Mouse (Mus musculus): ENCODE measurements at regions not wholly inside any gene's neighbourhood (a gene's known extent, or its start where the extent isn't known, plus 50 kb on each side); places are given as distances from the start of the nearest gene placed in this dataset.

- no peak overlapping the region for H3K4me2 ChIP-seq (replicated peaks; ENCODE audit: low read depth, low read length)
- TF ChIP-seq EP300 (IDR thresholded peaks at IDR 0.05) (no peak), CTCF (IDR thresholded peaks at IDR 0.05) (peak; percentile 53)
- no peak overlapping the region for H3K4me3 ChIP-seq (ENCODE audit: low read depth, low read length)
- DNase-seq (ENCODE audit: low spot score) (peak; percentile 31), ATAC-seq (peak; percentile 43)
- no peak overlapping the region for H3K27ac ChIP-seq (ENCODE audit: low read length)
- no peaks in the 10 kb centered on the region for H3K9me3 ChIP-seq (ENCODE audit: low read length)
- H3K4me1 ChIP-seq (ENCODE audit: insufficient read depth, low read depth, low read length), result no peaks in the 10 kb centered on the region
- WGBS, result 30% methylated on average over 12 of the region's 12 CpGs
- no peak overlapping the region for H3K9ac ChIP-seq (replicated peaks; ENCODE audit: low read depth)
- no peaks in the 10 kb centered on the region for H3K27me3 ChIP-seq (replicated peaks; ENCODE audit: insufficient read depth, low read length)
- no peaks in the 10 kb centered on the region for H3K36me3 ChIP-seq (ENCODE audit: insufficient read depth, low read length)
Measured at GRCm38 (mm10) chr17:66233451-66233951, 110.2 kb downstream of the Ddx11 start.

GRCm38 (mm10) chr17:66234432-66234831 is 111.1 kb downstream of the Ddx11 start:
- 75% methylated on average over 19 of the region's 19 CpGs for WGBS
- no peaks in the 10 kb centered on the region for H3K9me3 ChIP-seq (ENCODE audit: low read length)
- H3K4me2 ChIP-seq (replicated peaks; ENCODE audit: low read depth, low read length), result no peak overlapping the region
- DNase-seq (ENCODE audit: low spot score) (no peak), ATAC-seq (no peak)
- no peak overlapping the region for H3K4me3 ChIP-seq (ENCODE audit: low read depth, low read length)
- no peak overlapping the region for H3K27ac ChIP-seq (ENCODE audit: low read length)
- H3K36me3 ChIP-seq (ENCODE audit: insufficient read depth, low read length), result no peaks in the 10 kb centered on the region
- no peak overlapping the region for H3K9ac ChIP-seq (replicated peaks; ENCODE audit: low read depth)
- TF ChIP-seq CTCF (IDR thresholded peaks at IDR 0.05) (no peak), EP300 (IDR thresholded peaks at IDR 0.05) (no peak)
- no peaks in the 10 kb centered on the region for H3K4me1 ChIP-seq (ENCODE audit: insufficient read depth, low read depth, low read length)
- H3K27me3 ChIP-seq (replicated peaks; ENCODE audit: insufficient read depth, low read length), result no peaks in the 10 kb centered on the region

GRCm38 (mm10) chr17:66235096-66235805 is 111.9 kb downstream of the Ddx11 start:
- no peaks in the 10 kb centered on the region for H3K4me1 ChIP-seq (ENCODE audit: insufficient read depth, low read depth, low read length)
- H3K4me2 ChIP-seq (replicated peaks; ENCODE audit: low read depth, low read length), result no peak overlapping the region
- no peak overlapping the region for H3K4me3 ChIP-seq (ENCODE audit: low read depth, low read length)
- DNase-seq (ENCODE audit: low spot score) (peak; percentile 78), ATAC-seq (peak; percentile 74)
- no peak overlapping the region for H3K9ac ChIP-seq (replicated peaks; ENCODE audit: low read depth)
- H3K27me3 ChIP-seq (replicated peaks; ENCODE audit: insufficient read depth, low read length), result no peaks in the 10 kb centered on the region
- H3K9me3 ChIP-seq (ENCODE audit: low read length), result no peaks in the 10 kb centered on the region
- WGBS, result 5% methylated on average over 19 of the region's 19 CpGs
- H3K27ac ChIP-seq (ENCODE audit: low read length), result no peak overlapping the region
- H3K36me3 ChIP-seq (ENCODE audit: insufficient read depth, low read length), result no peaks in the 10 kb centered on the region
- TF ChIP-seq CTCF (IDR thresholded peaks at IDR 0.05) (peak; percentile 98), EP300 (IDR thresholded peaks at IDR 0.05) (no peak)

- H3K9ac ChIP-seq (replicated peaks; ENCODE audit: low read depth), result no peak overlapping the region
- ATAC-seq (no peak), DNase-seq (ENCODE audit: low spot score) (no peak)
- no peak overlapping the region for H3K4me2 ChIP-seq (replicated peaks; ENCODE audit: low read depth, low read length)
- no peak overlapping the region for H3K4me3 ChIP-seq (ENCODE audit: low read depth, low read length)
- no peaks in the 10 kb centered on the region for H3K27me3 ChIP-seq (replicated peaks; ENCODE audit: insufficient read depth, low read length)
- no peak overlapping the region for H3K27ac ChIP-seq (ENCODE audit: low read length)
- 73% methylated on average over 15 of the region's 15 CpGs for WGBS
- H3K36me3 ChIP-seq (ENCODE audit: insufficient read depth, low read length), result no peaks in the 10 kb centered on the region
- TF ChIP-seq EP300 (IDR thresholded peaks at IDR 0.05) (no peak), CTCF (IDR thresholded peaks at IDR 0.05) (no peak)
- H3K9me3 ChIP-seq (ENCODE audit: low read length), result no peaks in the 10 kb centered on the region
- no peaks in the 10 kb centered on the region for H3K4me1 ChIP-seq (ENCODE audit: insufficient read depth, low read depth, low read length)
Measured at GRCm38 (mm10) chr17:66235806-66236335, 112.6 kb downstream of the Ddx11 start.

- Histone ChIP-seq H3K4me3 (ENCODE audit: low read depth, low read length) (no peak overlapping the region), H3K4me1 (ENCODE audit: insufficient read depth, low read depth, low read length) (no peaks in the 10 kb centered on the region), H3K27me3 (replicated peaks; ENCODE audit: insufficient read depth, low read length) (no peaks in the 10 kb centered on the region), H3K36me3 (ENCODE audit: insufficient read depth, low read length) (no peaks in the 10 kb centered on the region), H3K27ac (ENCODE audit: low read length) (no peak overlapping the region), H3K4me2 (replicated peaks; ENCODE audit: low read depth, low read length) (no peak overlapping the region), H3K9ac (replicated peaks; ENCODE audit: low read depth) (no peak overlapping the region), H3K9me3 (ENCODE audit: low read length) (no peaks in the 10 kb centered on the region)
- 15% methylated on average over 9 of the region's 9 CpGs for WGBS
- DNase-seq (ENCODE audit: low spot score) (peak; percentile 35), ATAC-seq (no peak)
- TF ChIP-seq EP300 (IDR thresholded peaks at IDR 0.05) (no peak), CTCF (IDR thresholded peaks at IDR 0.05) (no peak)
Measured at GRCm38 (mm10) chr17:66241868-66242622, 118.7 kb downstream of the Ddx11 start.

GRCm38 (mm10) chr17:66244183-66244582 is 120.9 kb downstream of the Ddx11 start:
- no peak for ATAC-seq
- DNase-seq (ENCODE audit: low spot score), result no peak
- Histone ChIP-seq H3K9me3 (ENCODE audit: low read length) (no peaks in the 10 kb centered on the region), H3K4me2 (replicated peaks; ENCODE audit: low read depth, low read length) (no peak overlapping the region), H3K4me1 (ENCODE audit: insufficient read depth, low read depth, low read length) (no peaks in the 10 kb centered on the region), H3K27me3 (replicated peaks; ENCODE audit: insufficient read depth, low read length) (no peaks in the 10 kb centered on the region), H3K27ac (ENCODE audit: low read length) (no peak overlapping the region), H3K4me3 (ENCODE audit: low read depth, low read length) (no peak overlapping the region), H3K9ac (replicated peaks; ENCODE audit: low read depth) (no peak overlapping the region), H3K36me3 (ENCODE audit: insufficient read depth, low read length) (no peaks in the 10 kb centered on the region)
- TF ChIP-seq CTCF (IDR thresholded peaks at IDR 0.05) (no peak), EP300 (IDR thresholded peaks at IDR 0.05) (no peak)
- 88% methylated on average over 14 of the region's 14 CpGs for WGBS

All from lung, postnatal 0 days (tissue).